In genomic region chr6:137613903-137614302, GRCm38 (mm10) we compare ENCODE assay signal across 8 mouse cellular contexts. TPM values are rescaled to one million over a fixed set of nuclear protein-coding genes. Genes with fewer than 3 reads are reported as not detected.
A peak's percentile ranks its signal among the peaks of the same experiment; 100 is the strongest.
DNase-seq lines count a peak whose midpoint lies in the region; ATAC-seq and TF ChIP-seq lines count a peak whose summit lies in the region.
"Had no signal": no experiment of that assay in that cellular context is flagged by ENCODE, and none has a peak within 500 bp of the region (broad histone marks: within the 10 kb centered on the region; RNA-seq: fewer than 3 reads in every experiment).

No protein-coding gene starts in this region.

- ATAC-seq in limb, embryonic 13.5 days (ENCODE audit: low FRiP score, low read depth) = peak; percentile 76
- ATAC-seq in lung, postnatal 0 days = 0 out of 2 replicates have a peak, but pooled peaks have one; percentile 21

- TF ChIP-seq POLR2A in brain, embryonic 14.5 days (IDR thresholded peaks at IDR 0.05; ENCODE audit: borderline replicate concordance, extremely low read depth, insufficient read depth, insufficient read length, poor library complexity, severe bottlenecking) = no peak

- H3K9ac ChIP-seq in limb, embryonic 13.5 days = no peak overlapping the region
- H3K9ac ChIP-seq in lung, postnatal 0 days (replicated peaks; ENCODE audit: low read depth) = no peak overlapping the region
- H3K9ac ChIP-seq: embryonic facial prominence, embryonic 12.5 days had no signal

- intact Hi-C loops in heart, postnatal 14 days (cut with DNase I) = no loop called here
- intact Hi-C loops in left cerebral cortex, postnatal 36 days (cut with DNase I) = no loop called here

- H3K4me2 ChIP-seq in limb, embryonic 13.5 days (replicated peaks) = no peak overlapping the region
- no peak overlapping the region for H3K4me2 ChIP-seq in lung, postnatal 0 days (replicated peaks; ENCODE audit: low read depth, low read length)
- H3K4me2 ChIP-seq: embryonic facial prominence, embryonic 12.5 days had no signal

- no peaks in the 10 kb centered on the region for H3K36me3 ChIP-seq in limb, embryonic 13.5 days
- H3K36me3 ChIP-seq in limb, embryonic 10.5 days = no peaks in the 10 kb centered on the region
- H3K36me3 ChIP-seq in lung, postnatal 0 days (ENCODE audit: insufficient read depth, low read length) = no peaks in the 10 kb centered on the region
- H3K36me3 ChIP-seq: embryonic facial prominence, embryonic 12.5 days had no signal

- 38% methylated on average over 4 of the region's 4 CpGs for WGBS in limb, embryonic 13.5 days
- 56% methylated on average over 4 of the region's 4 CpGs for WGBS in limb, embryonic 10.5 days
- WGBS in lung, postnatal 0 days = 45% methylated on average over 4 of the region's 4 CpGs

- DNase-seq in limb, embryonic 10.5 days (ENCODE audit: low spot score) = no peak
- peak; percentile 57 for DNase-seq in brain, embryonic 14.5 days (ENCODE audit: low read depth)
- DNase-seq in heart, postnatal 14 days = peak; percentile 34 to 57
- DNase-seq in lung, postnatal 0 days (ENCODE audit: low spot score) = peak; percentile 18
- DNase-seq in spleen, adult 18-20 months = no peak
- DNase-seq in left cerebral cortex, postnatal 36 days (ENCODE audit: low spot score in 2 of 2) = no peak

- no peaks in the 10 kb centered on the region for H3K9me3 ChIP-seq in limb, embryonic 13.5 days
- no peaks in the 10 kb centered on the region for H3K9me3 ChIP-seq in limb, embryonic 10.5 days (replicated peaks)
- no peaks in the 10 kb centered on the region for H3K9me3 ChIP-seq in lung, postnatal 0 days (ENCODE audit: low read length)
- H3K9me3 ChIP-seq: embryonic facial prominence, embryonic 12.5 days had no signal

- TF ChIP-seq EP300 in lung, postnatal 0 days (IDR thresholded peaks at IDR 0.05) = no peak

- no peak for TF ChIP-seq CTCF in brain, embryonic 14.5 days (IDR thresholded peaks at IDR 0.05; ENCODE audit: borderline replicate concordance, extremely low read depth, insufficient read depth, insufficient read length)
- TF ChIP-seq CTCF in lung, postnatal 0 days (IDR thresholded peaks at IDR 0.05) = peak; percentile 25; the same call in 1 of the 2 replicates

- no peak overlapping the region for H3K4me3 ChIP-seq in limb, embryonic 13.5 days
- H3K4me3 ChIP-seq in limb, embryonic 10.5 days = no peak overlapping the region
- no peak overlapping the region for H3K4me3 ChIP-seq in lung, postnatal 0 days (ENCODE audit: low read depth, low read length)
- H3K4me3 ChIP-seq: embryonic facial prominence, embryonic 12.5 days had no signal

- H3K27me3 ChIP-seq in limb, embryonic 13.5 days = no peaks in the 10 kb centered on the region
- H3K27me3 ChIP-seq in limb, embryonic 10.5 days (ENCODE audit: low read depth, poor library complexity, severe bottlenecking) = no peaks in the 10 kb centered on the region
- H3K27me3 ChIP-seq in lung, postnatal 0 days (replicated peaks; ENCODE audit: insufficient read depth, low read length) = no peaks in the 10 kb centered on the region
- H3K27me3 ChIP-seq: embryonic facial prominence, embryonic 12.5 days had no signal

- no peak overlapping the region; the same call in 1 of the 2 replicates for H3K27ac ChIP-seq in limb, embryonic 13.5 days
- H3K27ac ChIP-seq in limb, embryonic 10.5 days = no peak overlapping the region
- H3K27ac ChIP-seq in lung, postnatal 0 days (ENCODE audit: low read length) = no peak overlapping the region
- H3K27ac ChIP-seq: embryonic facial prominence, embryonic 12.5 days had no signal

- peaks cover 10% of the 10 kb centered on the region for H3K4me1 ChIP-seq in limb, embryonic 13.5 days
- 0 out of 2 replicates have a peak, but pooled peaks cover 4% of the 10 kb centered on the region for H3K4me1 ChIP-seq in limb, embryonic 10.5 days
- H3K4me1 ChIP-seq in lung, postnatal 0 days (ENCODE audit: insufficient read depth, low read depth, low read length) = no peaks in the 10 kb centered on the region

RNA-seq across cellular contexts. Expression of gene Eps8, which starts 40.8 kb away (rescaled TPM):
- 29.2 and 31.9 TPM in 2 replicates for polyA plus RNA-seq in limb, embryonic 13.5 days (2015; fragmentation: Nextera tagmentation; extraction: Ambion mirVana)
- 4.8 and 7.0 TPM in 2 replicates for polyA plus RNA-seq in limb, embryonic 10.5 days (2016; fragmentation: Nextera tagmentation; extraction: Ambion mirVana)
- 5.7 and 8.0 TPM in 2 replicates for polyA plus RNA-seq in brain, embryonic 14.5 days (2012; rRNA removed)
- 10 to 100 TPM; 19.7 to 20.6 TPM for total RNA-seq in heart, postnatal 14 days (2021)
- polyA plus RNA-seq in lung, postnatal 0 days (2015; fragmentation: Nextera tagmentation; extraction: Ambion mirVana) = 24.4 and 27.8 TPM in 2 replicates
- 10 to 100 TPM; 32.2 to 39.2 TPM for total RNA-seq in left cerebral cortex, postnatal 36 days (2021)

Comparison
In these comparisons a context has a peak if more than half of its experiments do, and no peak if none do; other contexts are left out.
1. DNase-seq: peak in brain, embryonic 14.5 days (single experiment), heart, postnatal 14 days (2 of 2) and lung, postnatal 0 days (single experiment); none in limb, embryonic 10.5 days (single experiment), spleen, adult 18-20 months (0 of 2) and left cerebral cortex, postnatal 36 days (0 of 2).